Mouse (Mus musculus) limb, embryonic 14.5 days (tissue): ENCODE results near the gene Mab21l3. TPM values are rescaled to one million over a fixed set of nuclear protein-coding genes. Genes with fewer than 3 reads are reported as not detected.
A peak's percentile ranks its signal among the peaks of the same experiment; 100 is the strongest.

Experiments used
- ATAC-seq: fragments of 200-750 bp; cut with Nextera tagmentation; 2 replicates; pipeline ENCODE4 v1.8.0; 2017; ENCODE audit warnings: low read depth, moderate number of reproducible peaks, moderate TSS enrichment; ENCODE audit not compliant: low FRiP score
- DNase-seq: peaks from one replicate; pipeline ENCODE4 v3.0.0-alpha.2; 2015; ENCODE audit warnings: low spot score
- H3K27ac ChIP-seq: fragments of 300-500 bp; sonication (generic); replicated peaks from 2 replicates; pipeline ENCODE4 v1.5.1; 2014; ENCODE audit warnings: low read depth, mild to moderate bottlenecking, low read length, moderate library complexity, mixed read lengths
- H3K27me3 ChIP-seq: fragments of 300-500 bp; sonication (generic); 2 replicates; pipeline ENCODE4 v1.6.1; 2014; ENCODE audit warnings: low read length, mixed read lengths; ENCODE audit not compliant: control insufficient read depth, insufficient read depth
- H3K36me3 ChIP-seq: fragments of 300-500 bp; sonication (generic); 2 replicates; pipeline ENCODE4 v1.6.1; 2014; ENCODE audit warnings: mild to moderate bottlenecking, low read length, moderate library complexity, mixed read lengths; ENCODE audit not compliant: control insufficient read depth, insufficient read depth
- H3K4me1 ChIP-seq: fragments of 300-500 bp; sonication (generic); 2 replicates; pipeline ENCODE4 v1.6.1; 2014; ENCODE audit warnings: antibody characterized with exemption, low read length, mixed read lengths; ENCODE audit not compliant: control insufficient read depth, insufficient read depth
- H3K4me2 ChIP-seq: fragments of 300-500 bp; sonication (generic); replicated peaks from 2 replicates; pipeline ENCODE4 v1.6.1; 2014; ENCODE audit warnings: low read depth, mild to moderate bottlenecking, low read length, moderate library complexity; ENCODE audit not compliant: severe bottlenecking
- H3K4me3 ChIP-seq: fragments of 300-500 bp; sonication (generic); replicated peaks from 2 replicates; pipeline ENCODE4 v1.5.1; 2014; ENCODE audit warnings: low read length
- H3K9ac ChIP-seq: fragments of 300-500 bp; sonication (generic); 2 replicates; pipeline ENCODE4 v1.6.1; 2014; ENCODE audit warnings: mild to moderate bottlenecking, low read depth, low read length, moderate library complexity; ENCODE audit not compliant: severe bottlenecking
- H3K9me3 ChIP-seq: fragments of 300-500 bp; sonication (generic); 2 replicates; pipeline ENCODE4 v1.6.1; 2016; ENCODE audit warnings: low read length; ENCODE audit not compliant: control insufficient read depth
- POLR2A ChIP-seq: fragments of 200-500 bp; IDR thresholded peaks from 2 replicates; pipeline ENCODE4 v1.8.0; 2012; ENCODE audit warnings: inconsistent platforms, mild to moderate bottlenecking, moderate library complexity, borderline replicate concordance; ENCODE audit not compliant: insufficient read depth, insufficient read length; ENCODE audit errors: extremely low read depth
- WGBS: fragments of 180-500 bp; shearing (Covaris S2); extraction: QIAGEN DNeasy Blood & Tissue Kit; methylation state at CpG from one replicate; pipeline ENCODE4 v1.1.7; 2014; 5-methylcytosine and 5-hydroxymethylcytosine counted together
- polyA plus RNA-seq, 2 experiments: library from polyadenylated mRNA; depleted of rRNA in 1 of 2; stranded (reverse) in 1 of 2; unstranded in 1 of 2; fragments of >200 nt; fragmentation: Nextera tagmentation in 1 of 2; extraction: Ambion mirVana in 1 of 2; gene quantifications; 2 replicates each; pipeline versions ENCODE4 v1.2.1 to v1.2.3; 2012 to 2014

Mab21l3 gene
- polyA plus RNA-seq, 2 experiments, result 1.5 to 2.9 TPM

GRCm38 (mm10) chr3:101799852-101800595, 48.7 kb downstream of the Mab21l3 start:
- no peak overlapping the region for H3K27ac ChIP-seq
- no peak for TF ChIP-seq POLR2A
- H3K4me2 ChIP-seq, result no peak overlapping the region
- DNase-seq (no peak), ATAC-seq (no peak)
- H3K4me3 ChIP-seq, result no peak overlapping the region
- H3K4me1 ChIP-seq, result peaks cover 26% of the 10 kb centered on the region
- H3K9me3 ChIP-seq, result no peaks in the 10 kb centered on the region
- WGBS, result 55% methylated on average over 14 of the region's 14 CpGs
- H3K9ac ChIP-seq, result no peak overlapping the region
- H3K27me3 ChIP-seq, result no peaks in the 10 kb centered on the region
- H3K36me3 ChIP-seq, result no peaks in the 10 kb centered on the region

- Histone ChIP-seq H3K4me3 (no peak overlapping the region), H3K9me3 (no peaks in the 10 kb centered on the region), H3K36me3 (no peaks in the 10 kb centered on the region), H3K4me1 (peaks cover 27% of the 10 kb centered on the region), H3K4me2 (no peak overlapping the region), H3K27ac (0 out of 2 replicates have a peak overlapping the region, but pooled peaks have one; percentile 15), H3K9ac (no peak overlapping the region), H3K27me3 (no peaks in the 10 kb centered on the region)
- no peak for TF ChIP-seq POLR2A
- ATAC-seq, result peak; percentile 53; the same call in 1 of the 2 replicates
- 47% methylated on average over 15 of the region's 15 CpGs for WGBS
- peak; percentile 68 for DNase-seq
Measured at GRCm38 (mm10) chr3:101797830-101798709, 50.7 kb downstream of the Mab21l3 start.

- H3K9ac ChIP-seq, result no peak overlapping the region
- WGBS, result 48% methylated on average over 7 of the region's 7 CpGs
- H3K36me3 ChIP-seq, result no peaks in the 10 kb centered on the region
- no peaks in the 10 kb centered on the region for H3K27me3 ChIP-seq
- no peak for TF ChIP-seq POLR2A
- H3K27ac ChIP-seq, result no peak overlapping the region
- no peaks in the 10 kb centered on the region for H3K9me3 ChIP-seq
- no peak overlapping the region for H3K4me3 ChIP-seq
- DNase-seq, result no peak
- no peak for ATAC-seq
- peaks cover 27% of the 10 kb centered on the region for H3K4me1 ChIP-seq
- no peak overlapping the region for H3K4me2 ChIP-seq
Measured at GRCm38 (mm10) chr3:101796212-101796611, 52.5 kb downstream of the Mab21l3 start.

- ATAC-seq (no peak), DNase-seq (no peak)
- no peak overlapping the region for H3K27ac ChIP-seq
- no peaks in the 10 kb centered on the region for H3K27me3 ChIP-seq
- H3K36me3 ChIP-seq, result no peaks in the 10 kb centered on the region
- H3K4me1 ChIP-seq, result peaks cover 24% of the 10 kb centered on the region
- TF ChIP-seq POLR2A, result no peak
- no peaks in the 10 kb centered on the region for H3K9me3 ChIP-seq
- no peak overlapping the region for H3K4me2 ChIP-seq
- no peak overlapping the region for H3K4me3 ChIP-seq
- WGBS, result 76% methylated on average over 15 of the region's 15 CpGs
- H3K9ac ChIP-seq, result no peak overlapping the region
Measured at GRCm38 (mm10) chr3:101795387-101796039, 53.2 kb downstream of the Mab21l3 start.

GRCm38 (mm10) chr3:101794666-101795065, 54.1 kb downstream of the Mab21l3 start:
- Histone ChIP-seq H3K9ac (no peak overlapping the region), H3K36me3 (no peaks in the 10 kb centered on the region), H3K27ac (no peak overlapping the region), H3K9me3 (no peaks in the 10 kb centered on the region), H3K4me1 (peaks cover 21% of the 10 kb centered on the region), H3K27me3 (no peaks in the 10 kb centered on the region), H3K4me2 (no peak overlapping the region), H3K4me3 (no peak overlapping the region)
- 83% methylated on average over 9 of the region's 9 CpGs for WGBS
- DNase-seq, result no peak
- no peak for TF ChIP-seq POLR2A
- no peak for ATAC-seq
